Mouse (Mus musculus) CH12.LX (cell line): ENCODE measurements around the gene Cit. TPM values are rescaled to one million over a fixed set of nuclear protein-coding genes. Genes with fewer than 3 reads are reported as not detected.

Experiments
- DNase-seq: peaks from one replicate; pipeline ENCODE4 v3.0.0-alpha.2; 2013; ENCODE audit errors: extremely low read depth
- H3K27ac ChIP-seq: 2 replicates; pipeline ENCODE4 v1.5.1; 2012; ENCODE audit warnings: low read depth, mild to moderate bottlenecking, control low read depth, moderate library complexity; ENCODE audit not compliant: insufficient read depth
- H3K27me3 ChIP-seq: replicated peaks from 2 replicates; pipeline ENCODE3; 2012; ENCODE audit warnings: inconsistent platforms
- H3K36me3 ChIP-seq, 2 experiments: replicated peaks in 1 of 2; 2 replicates each; pipeline versions ENCODE3 to v1.6.1; 2012; ENCODE audit warnings: inconsistent platforms in 1 of 2, low read length in 1 of 2, mild to moderate bottlenecking in 1 of 2, mixed read lengths in 1 of 2, moderate library complexity in 1 of 2; ENCODE audit not compliant: control insufficient read depth in 1 of 2, insufficient read depth in 1 of 2
- H3K4me1 ChIP-seq, 2 experiments: 2 replicates each; pipeline ENCODE4 v1.6.1; 2012; ENCODE audit warnings: inconsistent platforms in 1 of 2, moderate library complexity in 1 of 2; ENCODE audit not compliant: insufficient read depth in 2 of 2, control insufficient read depth in 1 of 2
- H3K4me2 ChIP-seq: 2 replicates; pipeline ENCODE4 v1.6.1; 2012; ENCODE audit warnings: low read depth, mild to moderate bottlenecking, control low read depth; ENCODE audit not compliant: poor library complexity, insufficient read depth, severe bottlenecking
- H3K4me3 ChIP-seq, 3 experiments: fragments of 150-350 bp in 1 of 3; sonication (generic) in 1 of 3; replicated peaks in 1 of 3; 2 replicates each; pipeline versions ENCODE3 to v1.5.1; 2011 to 2012; ENCODE audit warnings: low read depth in 2 of 3, low read length in 2 of 3, mild to moderate bottlenecking in 2 of 3, moderate library complexity in 2 of 3, control low read depth in 1 of 3, improper control_type of control experiment in 1 of 3, inconsistent platforms in 1 of 3, mixed read lengths in 1 of 3; ENCODE audit not compliant: poor library complexity in 1 of 3
- H3K79me2 ChIP-seq: replicated peaks from 2 replicates; pipeline ENCODE4 v1.6.1; 2012; ENCODE audit warnings: mild to moderate bottlenecking, moderate library complexity; ENCODE audit not compliant: control insufficient read depth, poor library complexity, insufficient read depth, severe bottlenecking; ENCODE audit errors: extremely low read depth
- H3K9ac ChIP-seq: 2 replicates; pipeline ENCODE4 v1.6.1; 2012; ENCODE audit warnings: low read depth, mild to moderate bottlenecking, control low read depth, moderate library complexity; ENCODE audit not compliant: insufficient read depth
- H3K9me3 ChIP-seq: replicated peaks from 2 replicates; pipeline ENCODE3; 2012; ENCODE audit warnings: low read length, inconsistent platforms, mixed read lengths
- CHD1 ChIP-seq: IDR thresholded peaks from 2 replicates; pipeline ENCODE4 v1.6.1; 2012; ENCODE audit warnings: low read depth, low read length, improper control_type of control experiment, inconsistent platforms
- CHD2 ChIP-seq: IDR thresholded peaks from 2 replicates; pipeline ENCODE4 v1.6.1; 2011; ENCODE audit warnings: low read length, improper control_type of control experiment
- CTCF ChIP-seq, 2 experiments: IDR thresholded peaks in 1 of 2; conservative IDR thresholded peaks in 1 of 2; 2 replicates each; pipeline ENCODE4 v1.5.1; 2011 to 2012; ENCODE audit warnings: low read depth in 2 of 2, low read length in 2 of 2, improper control_type of control experiment in 1 of 2, inconsistent platforms in 1 of 2, mild to moderate bottlenecking in 1 of 2, moderate library complexity in 1 of 2
- E2F4 ChIP-seq: IDR thresholded peaks from 2 replicates; pipeline ENCODE4 v1.6.1; 2011; ENCODE audit warnings: low read depth, low read length, improper control_type of control experiment; ENCODE audit not compliant: insufficient replicate concordance
- ELF1 ChIP-seq: IDR thresholded peaks from 2 replicates; pipeline ENCODE4 v1.6.1; 2014; ENCODE audit warnings: low read depth, mild to moderate bottlenecking, inconsistent platforms, low read length, improper control_type of control experiment
- ETS1 ChIP-seq: conservative IDR thresholded peaks from 2 replicates; pipeline ENCODE4 v1.6.1; 2012; ENCODE audit warnings: low read depth, mild to moderate bottlenecking, inconsistent platforms, low read length, improper control_type of control experiment, moderate library complexity
- GABPA ChIP-seq: IDR thresholded peaks from 2 replicates; pipeline ENCODE4 v1.6.1; 2012; ENCODE audit warnings: low read depth, low read length, improper control_type of control experiment, inconsistent platforms; ENCODE audit not compliant: insufficient replicate concordance
- HCFC1 ChIP-seq: IDR thresholded peaks from 2 replicates; pipeline ENCODE4 v1.6.1; 2012; ENCODE audit warnings: low read depth, mild to moderate bottlenecking, inconsistent platforms, low read length, improper control_type of control experiment
- IRF4 ChIP-seq: IDR thresholded peaks from 2 replicates; pipeline ENCODE4 v1.6.1; 2014; ENCODE audit warnings: low read depth, mild to moderate bottlenecking, inconsistent platforms, low read length, improper control_type of control experiment
- JUN ChIP-seq: IDR thresholded peaks from 2 replicates; pipeline ENCODE4 v1.6.1; 2011; ENCODE audit warnings: low read depth, mild to moderate bottlenecking, low read length, improper control_type of control experiment, moderate library complexity; ENCODE audit not compliant: insufficient read depth
- MXI1 ChIP-seq: IDR thresholded peaks from 2 replicates; pipeline ENCODE4 v1.6.1; 2011; ENCODE audit warnings: mild to moderate bottlenecking, low read depth, low read length, improper control_type of control experiment
- MYC ChIP-seq: IDR thresholded peaks from 2 replicates; pipeline ENCODE4 v1.6.1; 2011; ENCODE audit warnings: low read depth, mild to moderate bottlenecking, improper control_type of control experiment, low read length
- NRF1 ChIP-seq: IDR thresholded peaks from 2 replicates; pipeline ENCODE4 v1.6.1; 2014; ENCODE audit warnings: low read depth, mild to moderate bottlenecking, inconsistent platforms, low read length, improper control_type of control experiment, moderate library complexity
- PAX5 ChIP-seq: IDR thresholded peaks from 2 replicates; pipeline ENCODE4 v1.6.1; 2012; ENCODE audit warnings: low read length, inconsistent platforms, mixed read lengths
- POLR2AphosphoS2 ChIP-seq: IDR thresholded peaks from 2 replicates; pipeline ENCODE4 v1.6.1; 2011; ENCODE audit warnings: low read depth, low read length, improper control_type of control experiment
- RAD21 ChIP-seq: IDR thresholded peaks from 2 replicates; pipeline ENCODE4 v1.6.1; 2011; ENCODE audit warnings: low read depth, mild to moderate bottlenecking, low read length, improper control_type of control experiment, moderate library complexity
- RCOR1 ChIP-seq: conservative IDR thresholded peaks from 2 replicates; pipeline ENCODE4 v1.6.1; 2012; ENCODE audit warnings: low read depth, mild to moderate bottlenecking, inconsistent platforms, low read length, improper control_type of control experiment
- SIN3A ChIP-seq: IDR thresholded peaks from 2 replicates; pipeline ENCODE4 v1.6.1; 2012; ENCODE audit warnings: low read length, improper control_type of control experiment, inconsistent platforms
- TCF12 ChIP-seq: IDR thresholded peaks from 2 replicates; pipeline ENCODE4 v1.6.1; 2014; ENCODE audit warnings: low read depth, mild to moderate bottlenecking, inconsistent platforms, low read length, improper control_type of control experiment
- UBTF ChIP-seq: IDR thresholded peaks from 2 replicates; pipeline ENCODE4 v1.6.1; 2012; ENCODE audit warnings: low read depth, mild to moderate bottlenecking, inconsistent platforms, low read length, improper control_type of control experiment, moderate library complexity
- USF2 ChIP-seq: conservative IDR thresholded peaks from 2 replicates; pipeline ENCODE4 v1.6.1; 2011; ENCODE audit warnings: low read depth, low read length, improper control_type of control experiment
- ZC3H11A ChIP-seq: IDR thresholded peaks from 2 replicates; pipeline ENCODE4 v1.6.1; 2012; ENCODE audit warnings: low read depth, mild to moderate bottlenecking, inconsistent platforms, low read length, improper control_type of control experiment
- ZKSCAN1 ChIP-seq: IDR thresholded peaks from 2 replicates; pipeline ENCODE4 v1.6.1; 2012; ENCODE audit warnings: low read depth, inconsistent platforms, low read length, improper control_type of control experiment, borderline replicate concordance
- ZMIZ1 ChIP-seq: IDR thresholded peaks from 2 replicates; pipeline ENCODE4 v1.6.1; 2012; ENCODE audit warnings: low read depth, mild to moderate bottlenecking, inconsistent platforms, low read length, improper control_type of control experiment
- ZNF384 ChIP-seq: IDR thresholded peaks from 2 replicates; pipeline ENCODE4 v1.6.1; 2012; ENCODE audit warnings: low read depth, low read length, improper control_type of control experiment, inconsistent platforms
- dilution Hi-C: fragments of 300-500 bp; cut with MboI; formaldehyde crosslinking; loops from 2 replicates; pipeline ENCODE4 v1.14.3; 2020; ENCODE audit warnings: low sequenced_read_pairs; ENCODE audit not compliant: extremely low pct_unique_long_range_greater_than_20kb, extremely low pct_ligation_motif_present
- in situ Hi-C: fragments of 300-500 bp; cut with MboI; formaldehyde crosslinking; loops from 3 replicates; pipeline ENCODE4 v1.14.3; 2019; ENCODE audit warnings: low sequenced_read_pairs, low pct_ligation_motif_present, low pct_unique_long_range_greater_than_20kb, mixed read lengths
- polyA plus RNA-seq: library from polyadenylated mRNA; unstranded; fragments of >175 nt; gene quantifications from 2 replicates; pipeline ENCODE4 v1.2.1, GENCODE M21; 2012; ENCODE audit warnings: low read depth; ENCODE audit not compliant: insufficient read length
- total RNA-seq, 2 experiments: library from RNA; depleted of rRNA; stranded (reverse); fragments of 300-350 nt in 1 of 2; fragments of >200 nt in 1 of 2; gene quantifications; 2 replicates each; pipeline ENCODE4 v1.2.3; 2012 to 2014

The Cit gene
- total and polyA plus RNA-seq, 3 experiments = 7.0 to 24.9 (median 16.2) TPM

DNA sequence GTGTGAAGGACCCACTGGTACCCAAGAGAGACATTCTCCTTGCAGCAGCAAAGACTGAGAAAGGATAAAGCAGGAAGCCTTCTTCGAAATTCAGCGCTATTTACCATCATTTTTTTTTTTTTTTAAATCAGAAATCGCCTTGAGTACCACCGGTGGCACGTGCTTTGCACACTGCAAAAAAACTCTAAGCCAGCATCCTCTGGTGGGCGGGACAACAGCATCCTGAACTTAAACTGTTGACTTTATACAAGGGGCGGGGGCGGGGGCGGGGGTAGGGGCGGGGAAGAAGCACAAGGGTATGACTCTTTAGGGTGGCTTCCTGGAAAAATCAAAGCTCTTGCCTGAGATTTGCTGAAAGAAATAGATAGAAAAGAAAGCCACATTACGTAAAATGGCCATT, 194.6 kb downstream of the Cit start:
- TF ChIP-seq SIN3A (no peak), CHD1 (no peak), NRF1 (no peak), ZMIZ1 (no peak), UBTF (no peak), MXI1 (no peak), CTCF (conservative IDR thresholded peaks at IDR 0.05 in 1 of 2, IDR thresholded peaks at IDR 0.05 in 1 of 2; ENCODE audit: low read depth in 2 of 2, low read length in 2 of 2) (no peak), ELF1 (no peak), ZKSCAN1 (no peak), HCFC1 (no peak), USF2 (no peak), E2F4 (no peak), PAX5 (no peak)
- H3K4me3 ChIP-seq = no peak overlapping the region
- peaks cover 7% of the 10 kb centered on the region for H3K9me3 ChIP-seq
- in situ Hi-C loops (no loop called here), dilution Hi-C loops (no loop called here)
- H3K36me3 ChIP-seq = no peaks in the 10 kb centered on the region
- peaks cover 21% of the 10 kb centered on the region for H3K27me3 ChIP-seq
- no peaks in the 10 kb centered on the region for H3K79me2 ChIP-seq
- no peak overlapping the region for H3K9ac ChIP-seq
- no peak for DNase-seq
- no peaks in the 10 kb centered on the region for H3K4me1 ChIP-seq
- H3K27ac ChIP-seq = no peak overlapping the region
- no peak overlapping the region for H3K4me2 ChIP-seq

DNA sequence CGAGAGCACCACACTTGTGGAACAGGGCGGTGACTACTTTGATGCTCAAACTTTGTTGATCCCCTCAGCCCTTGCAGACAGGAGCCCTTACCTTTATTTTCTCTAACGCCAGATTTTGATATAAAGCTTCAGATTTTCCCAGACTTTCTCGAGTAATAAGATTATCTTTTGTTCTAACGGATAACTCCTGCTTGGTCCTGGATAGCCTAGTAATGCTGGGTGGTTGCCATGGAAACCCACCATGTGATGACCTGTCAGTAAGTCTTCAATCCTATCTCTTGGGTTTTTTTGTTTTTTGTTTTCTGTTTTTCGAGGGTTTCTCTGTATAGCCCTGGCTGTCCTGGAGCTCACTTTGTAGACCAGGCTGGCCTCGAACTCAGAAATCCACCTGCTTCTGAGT, 197.2 kb downstream of the Cit start:
- TF ChIP-seq TCF12 = no peak
- TF ChIP-seq ZNF384 = no peak
- TF ChIP-seq RCOR1 = no peak
- TF ChIP-seq GABPA = no peak
- no peak for TF ChIP-seq E2F4
- no peak for TF ChIP-seq ZC3H11A
- TF ChIP-seq POLR2AphosphoS2 = no peak
- no peak for TF ChIP-seq ZKSCAN1
- no peak for TF ChIP-seq CHD2
- no peak for TF ChIP-seq IRF4
- no peak for TF ChIP-seq RAD21
- no peak for TF ChIP-seq MYC
- no peak for TF ChIP-seq ELF1
- TF ChIP-seq ETS1 = no peak
- TF ChIP-seq JUN = no peak
- TF ChIP-seq USF2 = no peak
- in situ Hi-C loops = no loop called here

More for the DNA sequence above, 197.2 kb downstream of the Cit start:
- no peak overlapping the region for H3K4me2 ChIP-seq
- dilution Hi-C loops = no loop called here
- no peak overlapping the region for H3K4me3 ChIP-seq
- peaks cover 5% of the 10 kb centered on the region for H3K27me3 ChIP-seq
- no peak for DNase-seq
- no peak overlapping the region for H3K27ac ChIP-seq
- H3K9me3 ChIP-seq = peaks cover 13% of the 10 kb centered on the region
- H3K36me3 ChIP-seq = no peaks in the 10 kb centered on the region
- H3K4me1 ChIP-seq = no peaks in the 10 kb centered on the region
- H3K9ac ChIP-seq = no peak overlapping the region
- no peaks in the 10 kb centered on the region for H3K79me2 ChIP-seq
